In genomic region chr8:122569996-122570395, GRCm38 (mm10) we compare ENCODE assay signal across 13 mouse cellular contexts. TPM values are rescaled to one million over a fixed set of nuclear protein-coding genes. Genes with fewer than 3 reads are reported as not detected.
A peak's percentile ranks its signal among the peaks of the same experiment; 100 is the strongest.
DNase-seq lines count a peak whose midpoint lies in the region; ATAC-seq lines count a peak whose summit lies in the region.
"Had no signal": no experiment of that assay in that cellular context is flagged by ENCODE, and none has a peak within 500 bp of the region (broad histone marks: within the 10 kb centered on the region; RNA-seq: fewer than 3 reads in every experiment).

No protein-coding gene starts in this region.

- H3K27me3 ChIP-seq in forebrain, embryonic 13.5 days, result no peaks in the 10 kb centered on the region
- H3K27me3 ChIP-seq in forebrain, embryonic 16.5 days (replicated peaks; ENCODE audit: control insufficient read depth, insufficient read depth, low read length), result no peaks in the 10 kb centered on the region
- no peaks in the 10 kb centered on the region for H3K27me3 ChIP-seq in megakaryocyte, embryonic 14.5 days (replicated peaks)
- H3K27me3 ChIP-seq in limb, embryonic 12.5 days, result no peaks in the 10 kb centered on the region
- H3K27me3 ChIP-seq in stomach, embryonic 15.5 days (replicated peaks), result no peaks in the 10 kb centered on the region
- H3K27me3 ChIP-seq: heart, embryonic 15.5 days; Patski had no signal

- peaks cover 45% of the 10 kb centered on the region for H3K36me3 ChIP-seq in forebrain, embryonic 13.5 days (ENCODE audit: poor library complexity, severe bottlenecking)
- H3K36me3 ChIP-seq in forebrain, embryonic 16.5 days (ENCODE audit: control insufficient read depth, insufficient read depth), result no peaks in the 10 kb centered on the region
- H3K36me3 ChIP-seq in megakaryocyte, embryonic 14.5 days (replicated peaks; ENCODE audit: low read length), result peaks cover 58% of the 10 kb centered on the region
- peaks cover 60% of the 10 kb centered on the region for H3K36me3 ChIP-seq in limb, embryonic 12.5 days
- peaks cover 41% of the 10 kb centered on the region for H3K36me3 ChIP-seq in stomach, embryonic 15.5 days

- H3K9ac ChIP-seq in forebrain, embryonic 13.5 days, result no peak overlapping the region
- no peak overlapping the region for H3K9ac ChIP-seq in forebrain, embryonic 16.5 days (replicated peaks; ENCODE audit: low read depth, low read length)
- no peak overlapping the region for H3K9ac ChIP-seq in limb, embryonic 12.5 days (replicated peaks)
- no peak overlapping the region for H3K9ac ChIP-seq in stomach, embryonic 15.5 days

- peak overlapping the region; percentile 90 for H3K4me2 ChIP-seq in forebrain, embryonic 13.5 days
- H3K4me2 ChIP-seq in forebrain, embryonic 16.5 days (ENCODE audit: low read length), result no peak overlapping the region
- peak overlapping the region; percentile 84 for H3K4me2 ChIP-seq in limb, embryonic 12.5 days
- H3K4me2 ChIP-seq in stomach, embryonic 15.5 days, result peak overlapping the region; percentile 84; the same call in 1 of the 2 replicates

- H3K4me1 ChIP-seq in forebrain, embryonic 13.5 days, result peaks cover 45% of the 10 kb centered on the region
- H3K4me1 ChIP-seq in forebrain, embryonic 16.5 days (replicated peaks; ENCODE audit: control insufficient read depth, insufficient read depth, low read length), result peaks cover 23% of the 10 kb centered on the region
- H3K4me1 ChIP-seq in megakaryocyte, embryonic 14.5 days, result peaks cover 66% of the 10 kb centered on the region
- H3K4me1 ChIP-seq in limb, embryonic 12.5 days (replicated peaks), result peaks cover 36% of the 10 kb centered on the region
- peaks cover 30% of the 10 kb centered on the region for H3K4me1 ChIP-seq in stomach, embryonic 15.5 days

- no peak for DNase-seq in thymus, postnatal 25 days
- DNase-seq in adrenal gland, adult 8-10 months, result no peak
- DNase-seq: adrenal gland, adult 2 months; right cerebral cortex, postnatal 25 days had no signal

- no peaks in the 10 kb centered on the region for H3K9me3 ChIP-seq in forebrain, embryonic 13.5 days (replicated peaks)
- H3K9me3 ChIP-seq in forebrain, embryonic 16.5 days (ENCODE audit: control insufficient read depth, low read length), result no peaks in the 10 kb centered on the region
- no peaks in the 10 kb centered on the region for H3K9me3 ChIP-seq in megakaryocyte, embryonic 14.5 days
- H3K9me3 ChIP-seq in limb, embryonic 12.5 days, result no peaks in the 10 kb centered on the region
- no peaks in the 10 kb centered on the region for H3K9me3 ChIP-seq in stomach, embryonic 15.5 days
- H3K9me3 ChIP-seq: heart, embryonic 15.5 days had no signal

- 97% methylated on average over 16 of the region's 16 CpGs for WGBS in forebrain, embryonic 13.5 days
- WGBS in forebrain, embryonic 16.5 days, result 95% methylated on average over 16 of the region's 16 CpGs
- WGBS in limb, embryonic 12.5 days, result 97% methylated on average over 16 of the region's 16 CpGs
- WGBS in stomach, embryonic 15.5 days, result 93% methylated on average over 16 of the region's 16 CpGs

- peak overlapping the region; percentile 81; the same call in 1 of the 2 replicates for H3K4me3 ChIP-seq in forebrain, embryonic 13.5 days
- no peak overlapping the region for H3K4me3 ChIP-seq in forebrain, embryonic 16.5 days (replicated peaks; ENCODE audit: low read length)
- peak overlapping the region; percentile 10 for H3K4me3 ChIP-seq in megakaryocyte, embryonic 14.5 days (replicated peaks)
- H3K4me3 ChIP-seq in limb, embryonic 12.5 days (replicated peaks), result 0 out of 2 replicates have a peak overlapping the region, but pooled peaks have one; percentile 4
- H3K4me3 ChIP-seq in stomach, embryonic 15.5 days (replicated peaks), result no peak overlapping the region

- H3K27ac ChIP-seq in forebrain, embryonic 13.5 days, result no peak overlapping the region
- no peak overlapping the region for H3K27ac ChIP-seq in forebrain, embryonic 16.5 days (ENCODE audit: low read length)
- no peak overlapping the region for H3K27ac ChIP-seq in limb, embryonic 12.5 days
- no peak overlapping the region for H3K27ac ChIP-seq in stomach, embryonic 15.5 days
- H3K27ac ChIP-seq: heart, embryonic 15.5 days; hindbrain, postnatal 0 days had no signal

- no peak for ATAC-seq in forebrain, embryonic 13.5 days
- ATAC-seq in forebrain, embryonic 16.5 days, result no peak
- no peak for ATAC-seq in megakaryocyte, adult 5-6 weeks (ENCODE audit: poor library complexity, severe bottlenecking)
- ATAC-seq in limb, embryonic 12.5 days (ENCODE audit: insufficient number of reproducible peaks, insufficient read depth, low FRiP score, low TSS enrichment, low read depth), result no peak
- no peak for ATAC-seq in stomach, embryonic 15.5 days (ENCODE audit: insufficient read depth, low FRiP score, low read depth)
- ATAC-seq: hindbrain, postnatal 0 days; Patski had no signal

RNA-seq across cellular contexts. Expression of gene Cdt1, which starts 2.2 kb away (rescaled TPM):
- polyA plus RNA-seq in forebrain, embryonic 13.5 days (2015; fragmentation: Nextera tagmentation; extraction: Ambion mirVana), result 29.1 and 32.3 TPM in 2 replicates
- 12.0 and 13.9 TPM in 2 replicates for polyA plus RNA-seq in forebrain, embryonic 16.5 days (2015; fragmentation: Nextera tagmentation; extraction: Ambion mirVana)
- polyA plus RNA-seq in megakaryocyte, embryonic 14.5 days (2012; ENCODE audit: insufficient read depth, low replicate concordance), result 68.9 and 81.7 TPM in 2 replicates
- total RNA-seq in megakaryocyte, adult 5-6 weeks (2015), result 41.7 and 41.9 TPM in 2 replicates
- 28.4 and 34.1 TPM in 2 replicates for total RNA-seq in megakaryocyte, adult 5-6 weeks (2017)
- 52.3 and 52.7 TPM in 2 replicates for polyA plus RNA-seq in limb, embryonic 12.5 days (2016; fragmentation: Nextera tagmentation; extraction: Ambion mirVana)
- 34.9 and 37.0 TPM in 2 replicates for polyA plus RNA-seq in stomach, embryonic 15.5 days (2015; fragmentation: Nextera tagmentation; extraction: Ambion mirVana)
- total RNA-seq in adrenal gland, adult 8-10 months (2022), result 1 to 10 TPM; 4.8 to 9.9 (median 8.2) TPM

RNA-seq across cellular contexts. Expression of gene Aprt, which starts 6.7 kb away (rescaled TPM):
- polyA plus RNA-seq in forebrain, embryonic 13.5 days (2015; fragmentation: Nextera tagmentation; extraction: Ambion mirVana), result 193 and 198 TPM in 2 replicates
- 184 and 204 TPM in 2 replicates for polyA plus RNA-seq in forebrain, embryonic 16.5 days (2015; fragmentation: Nextera tagmentation; extraction: Ambion mirVana)
- polyA plus RNA-seq in megakaryocyte, embryonic 14.5 days (2012; ENCODE audit: insufficient read depth, low replicate concordance), result 257 and 338 TPM in 2 replicates
- total RNA-seq in megakaryocyte, adult 5-6 weeks (2015), result 272 and 308 TPM in 2 replicates
- 132 and 149 TPM in 2 replicates for total RNA-seq in megakaryocyte, adult 5-6 weeks (2017)
- polyA plus RNA-seq in limb, embryonic 12.5 days (2016; fragmentation: Nextera tagmentation; extraction: Ambion mirVana), result 299 and 305 TPM in 2 replicates
- polyA plus RNA-seq in stomach, embryonic 15.5 days (2015; fragmentation: Nextera tagmentation; extraction: Ambion mirVana), result 354 and 399 TPM in 2 replicates
- total RNA-seq in adrenal gland, adult 8-10 months (2022), result 100 to 1,000 TPM in 3 of 4 experiments, 10 to 100 TPM in 1; 83.4 to 110 (median 106) TPM

RNA-seq across cellular contexts. Expression of gene Piezo1, which starts 18.9 kb away (rescaled TPM):
- polyA plus RNA-seq in forebrain, embryonic 13.5 days (2015; fragmentation: Nextera tagmentation; extraction: Ambion mirVana), result 1.4 and 2.0 TPM in 2 replicates
- 1.9 and 3.4 TPM in 2 replicates for polyA plus RNA-seq in forebrain, embryonic 16.5 days (2015; fragmentation: Nextera tagmentation; extraction: Ambion mirVana)
- polyA plus RNA-seq in megakaryocyte, embryonic 14.5 days (2012; ENCODE audit: insufficient read depth, low replicate concordance), result 25.0 and 60.9 TPM in 2 replicates
- 27.4 and 34.6 TPM in 2 replicates for total RNA-seq in megakaryocyte, adult 5-6 weeks (2015)
- 30.0 and 35.9 TPM in 2 replicates for total RNA-seq in megakaryocyte, adult 5-6 weeks (2017)
- polyA plus RNA-seq in limb, embryonic 12.5 days (2016; fragmentation: Nextera tagmentation; extraction: Ambion mirVana), result 11.9 and 13.9 TPM in 2 replicates
- 12.8 and 16.3 TPM in 2 replicates for polyA plus RNA-seq in stomach, embryonic 15.5 days (2015; fragmentation: Nextera tagmentation; extraction: Ambion mirVana)
- 10 to 100 TPM; 13.8 to 25.2 (median 18.5) TPM for total RNA-seq in adrenal gland, adult 8-10 months (2022)

RNA-seq across cellular contexts. Expression of gene Galns, which starts 41.3 kb away (rescaled TPM):
- polyA plus RNA-seq in forebrain, embryonic 13.5 days (2015; fragmentation: Nextera tagmentation; extraction: Ambion mirVana), result 3.0 and 3.2 TPM in 2 replicates
- polyA plus RNA-seq in forebrain, embryonic 16.5 days (2015; fragmentation: Nextera tagmentation; extraction: Ambion mirVana), result 3.8 and 4.6 TPM in 2 replicates
- polyA plus RNA-seq in megakaryocyte, embryonic 14.5 days (2012; ENCODE audit: insufficient read depth, low replicate concordance), result 12.6 and 15.3 TPM in 2 replicates
- total RNA-seq in megakaryocyte, adult 5-6 weeks (2015), result 52.6 and 53.0 TPM in 2 replicates
- total RNA-seq in megakaryocyte, adult 5-6 weeks (2017), result 57.5 and 63.1 TPM in 2 replicates
- 5.9 and 8.4 TPM in 2 replicates for polyA plus RNA-seq in limb, embryonic 12.5 days (2016; fragmentation: Nextera tagmentation; extraction: Ambion mirVana)
- 11.9 and 13.1 TPM in 2 replicates for polyA plus RNA-seq in stomach, embryonic 15.5 days (2015; fragmentation: Nextera tagmentation; extraction: Ambion mirVana)
- total RNA-seq in adrenal gland, adult 8-10 months (2022), result 10 to 100 TPM in 2 of 4 experiments, 1 to 10 TPM in 2; 6.4 to 11.6 (median 9.1) TPM

RNA-seq across cellular contexts. Expression of gene Trappc2l, which starts 41.4 kb away (rescaled TPM):
- polyA plus RNA-seq in forebrain, embryonic 13.5 days (2015; fragmentation: Nextera tagmentation; extraction: Ambion mirVana), result 69.3 and 79.6 TPM in 2 replicates
- 72.0 and 92.6 TPM in 2 replicates for polyA plus RNA-seq in forebrain, embryonic 16.5 days (2015; fragmentation: Nextera tagmentation; extraction: Ambion mirVana)
- 2.2 TPM in 1 of 2 replicates, not detected in the other for polyA plus RNA-seq in megakaryocyte, embryonic 14.5 days (2012; ENCODE audit: insufficient read depth, low replicate concordance)
- total RNA-seq in megakaryocyte, adult 5-6 weeks (2015), result 85.8 and 88.2 TPM in 2 replicates
- 33.0 and 37.6 TPM in 2 replicates for total RNA-seq in megakaryocyte, adult 5-6 weeks (2017)
- 39.0 and 48.0 TPM in 2 replicates for polyA plus RNA-seq in limb, embryonic 12.5 days (2016; fragmentation: Nextera tagmentation; extraction: Ambion mirVana)
- polyA plus RNA-seq in stomach, embryonic 15.5 days (2015; fragmentation: Nextera tagmentation; extraction: Ambion mirVana), result 49.7 and 61.8 TPM in 2 replicates
- 10 to 100 TPM; 61.7 to 64.9 (median 62.9) TPM for total RNA-seq in adrenal gland, adult 8-10 months (2022)

Comparison
In these comparisons a context has a peak if more than half of its experiments do, and no peak if none do; other contexts are left out.
1. H3K4me3 ChIP-seq: peak in forebrain, embryonic 13.5 days (single experiment), megakaryocyte, embryonic 14.5 days (single experiment) and limb, embryonic 12.5 days (single experiment); none in forebrain, embryonic 16.5 days (single experiment) and stomach, embryonic 15.5 days (single experiment).